Mouse (Mus musculus) forebrain, embryonic 13.5 days (tissue): ENCODE measurements at regions not wholly inside any gene's neighbourhood (a gene's known extent, or its start where the extent isn't known, plus 50 kb on each side); places are given as distances from the start of the nearest gene placed in this dataset.

Experiments used
- ATAC-seq: fragments of 200-750 bp; cut with Nextera tagmentation; 2 replicates; pipeline ENCODE4 v1.8.0; 2017
- H3K27ac ChIP-seq: fragments of 300-500 bp; sonication (generic); 2 replicates; pipeline ENCODE4 v1.5.1; 2015; ENCODE audit warnings: inconsistent platforms, mild to moderate bottlenecking, moderate library complexity
- H3K27me3 ChIP-seq: fragments of 300-500 bp; sonication (generic); 2 replicates; pipeline ENCODE4 v1.6.1; 2015; ENCODE audit warnings: mild to moderate bottlenecking, inconsistent platforms
- H3K36me3 ChIP-seq: fragments of 300-500 bp; sonication (generic); 2 replicates; pipeline ENCODE4 v1.6.1; 2015; ENCODE audit warnings: mild to moderate bottlenecking, inconsistent platforms; ENCODE audit not compliant: poor library complexity, severe bottlenecking
- H3K4me1 ChIP-seq: fragments of 300-500 bp; sonication (generic); 2 replicates; pipeline ENCODE4 v1.6.1; 2015; ENCODE audit warnings: inconsistent platforms
- H3K4me2 ChIP-seq: fragments of 300-500 bp; sonication (generic); 2 replicates; pipeline ENCODE4 v1.6.1; 2015; ENCODE audit warnings: inconsistent platforms, mild to moderate bottlenecking, moderate library complexity
- H3K4me3 ChIP-seq: fragments of 300-500 bp; sonication (generic); 2 replicates; pipeline ENCODE4 v1.5.1; 2015; ENCODE audit warnings: mild to moderate bottlenecking, inconsistent platforms
- H3K9ac ChIP-seq: fragments of 300-500 bp; sonication (generic); 2 replicates; pipeline ENCODE4 v1.6.1; 2015; ENCODE audit warnings: mild to moderate bottlenecking, inconsistent platforms
- H3K9me3 ChIP-seq: fragments of 300-500 bp; sonication (generic); replicated peaks from 2 replicates; pipeline ENCODE4 v1.6.1; 2016; ENCODE audit warnings: inconsistent platforms
- WGBS: fragments of 180-500 bp; shearing (Covaris S2); methylation state at CpG from one replicate; pipeline ENCODE4 v1.1.7; 2015; 5-methylcytosine and 5-hydroxymethylcytosine counted together

- Histone ChIP-seq H3K4me2 (no peak overlapping the region), H3K27ac (no peak overlapping the region), H3K9me3 (no peaks in the 10 kb centered on the region; the same call in 1 of the 2 replicates), H3K4me3 (no peak overlapping the region), H3K36me3 (no peaks in the 10 kb centered on the region), H3K4me1 (no peaks in the 10 kb centered on the region), H3K9ac (no peak overlapping the region), H3K27me3 (no peaks in the 10 kb centered on the region)
- ATAC-seq = no peak
- WGBS = 74% methylated on average over 15 of the region's 15 CpGs
These were observed 110.3 kb upstream of the Cpm start for GRCm38 (mm10) chr10:117518793-117519669.

- Histone ChIP-seq H3K9me3 (no peaks in the 10 kb centered on the region; the same call in 1 of the 2 replicates), H3K36me3 (no peaks in the 10 kb centered on the region), H3K4me1 (no peaks in the 10 kb centered on the region), H3K4me2 (no peak overlapping the region), H3K27me3 (no peaks in the 10 kb centered on the region), H3K27ac (no peak overlapping the region), H3K4me3 (no peak overlapping the region), H3K9ac (no peak overlapping the region)
- no peak for ATAC-seq
- 73% methylated on average over 14 of the region's 14 CpGs for WGBS
These were observed 111.2 kb upstream of the Cpm start for GRCm38 (mm10) chr10:117517800-117518770.

- H3K4me3 ChIP-seq = no peak overlapping the region
- no peaks in the 10 kb centered on the region for H3K36me3 ChIP-seq
- no peaks in the 10 kb centered on the region for H3K27me3 ChIP-seq
- 79% methylated on average over 11 of the region's 11 CpGs for WGBS
- ATAC-seq = no peak
- no peak overlapping the region for H3K27ac ChIP-seq
- H3K4me2 ChIP-seq = no peak overlapping the region
- H3K9me3 ChIP-seq = no peaks in the 10 kb centered on the region; the same call in 1 of the 2 replicates
- no peak overlapping the region for H3K9ac ChIP-seq
- H3K4me1 ChIP-seq = no peaks in the 10 kb centered on the region
These were observed 112.1 kb upstream of the Cpm start for GRCm38 (mm10) chr10:117517071-117517714.

GRCm38 (mm10) chr10:117516510-117516909 lies 112.8 kb upstream of the Cpm start:
- no peak overlapping the region for H3K4me2 ChIP-seq
- H3K9me3 ChIP-seq = no peaks in the 10 kb centered on the region; the same call in 1 of the 2 replicates
- H3K27me3 ChIP-seq = no peaks in the 10 kb centered on the region
- no peak overlapping the region for H3K9ac ChIP-seq
- H3K4me3 ChIP-seq = no peak overlapping the region
- no peaks in the 10 kb centered on the region for H3K4me1 ChIP-seq
- no peak overlapping the region for H3K27ac ChIP-seq
- ATAC-seq = no peak
- no peaks in the 10 kb centered on the region for H3K36me3 ChIP-seq
- WGBS = 91% methylated on average over 8 of the region's 8 CpGs

- Histone ChIP-seq H3K4me3 (no peak overlapping the region), H3K9me3 (no peaks in the 10 kb centered on the region; the same call in 1 of the 2 replicates), H3K27ac (no peak overlapping the region), H3K36me3 (no peaks in the 10 kb centered on the region), H3K27me3 (no peaks in the 10 kb centered on the region), H3K4me2 (no peak overlapping the region), H3K9ac (no peak overlapping the region), H3K4me1 (no peaks in the 10 kb centered on the region)
- 66% methylated on average over 10 of the region's 10 CpGs for WGBS
- ATAC-seq = peak; percentile 66; the same call in 1 of the 2 replicates
These were observed 113.4 kb upstream of the Cpm start for GRCm38 (mm10) chr10:117515777-117516501.

GRCm38 (mm10) chr10:117515039-117515438 lies 114.3 kb upstream of the Cpm start:
- H3K4me3 ChIP-seq = no peak overlapping the region
- no peaks in the 10 kb centered on the region; the same call in 1 of the 2 replicates for H3K9me3 ChIP-seq
- no peak overlapping the region for H3K27ac ChIP-seq
- WGBS = 93% methylated on average over 8 of the region's 8 CpGs
- no peak overlapping the region for H3K4me2 ChIP-seq
- H3K9ac ChIP-seq = no peak overlapping the region
- H3K4me1 ChIP-seq = no peaks in the 10 kb centered on the region
- no peak for ATAC-seq
- H3K36me3 ChIP-seq = no peaks in the 10 kb centered on the region
- no peaks in the 10 kb centered on the region for H3K27me3 ChIP-seq

GRCm38 (mm10) chr10:117513925-117514546 lies 115.3 kb upstream of the Cpm start:
- Histone ChIP-seq H3K4me1 (no peaks in the 10 kb centered on the region), H3K4me2 (no peak overlapping the region), H3K4me3 (no peak overlapping the region), H3K9ac (no peak overlapping the region), H3K36me3 (no peaks in the 10 kb centered on the region), H3K9me3 (no peaks in the 10 kb centered on the region; the same call in 1 of the 2 replicates), H3K27me3 (no peaks in the 10 kb centered on the region), H3K27ac (no peak overlapping the region)
- 94% methylated on average over 7 of the region's 7 CpGs for WGBS
- no peak for ATAC-seq

- no peak overlapping the region for H3K9ac ChIP-seq
- H3K4me2 ChIP-seq = no peak overlapping the region
- H3K27ac ChIP-seq = no peak overlapping the region
- no peaks in the 10 kb centered on the region for H3K36me3 ChIP-seq
- no peaks in the 10 kb centered on the region for H3K4me1 ChIP-seq
- H3K27me3 ChIP-seq = no peaks in the 10 kb centered on the region
- WGBS = 91% methylated on average over 9 of the region's 9 CpGs
- no peaks in the 10 kb centered on the region; the same call in 1 of the 2 replicates for H3K9me3 ChIP-seq
- no peak overlapping the region for H3K4me3 ChIP-seq
- ATAC-seq = no peak
These were observed 116.7 kb upstream of the Cpm start for GRCm38 (mm10) chr10:117512424-117513257.

- no peaks in the 10 kb centered on the region for H3K36me3 ChIP-seq
- H3K4me2 ChIP-seq = no peak overlapping the region
- H3K27me3 ChIP-seq = no peaks in the 10 kb centered on the region
- no peak overlapping the region for H3K27ac ChIP-seq
- no peak overlapping the region for H3K9ac ChIP-seq
- H3K4me3 ChIP-seq = no peak overlapping the region
- H3K9me3 ChIP-seq = no peaks in the 10 kb centered on the region; the same call in 1 of the 2 replicates
- no peaks in the 10 kb centered on the region for H3K4me1 ChIP-seq
- ATAC-seq = no peak
- 82% methylated on average over 8 of the region's 8 CpGs for WGBS
These were observed 117.6 kb upstream of the Cpm start for GRCm38 (mm10) chr10:117511483-117512406.
